In genomic region chr14:34078293-34078692, GRCm38 (mm10) we compare ENCODE assay signal across 27 mouse cellular contexts. TPM values are rescaled to one million over a fixed set of nuclear protein-coding genes. Genes with fewer than 3 reads are reported as not detected.
"Had no signal": no experiment of that assay in that cellular context is flagged by ENCODE, and none has a peak within 500 bp of the region (broad histone marks: within the 10 kb centered on the region; RNA-seq: fewer than 3 reads in every experiment).

No protein-coding gene starts in this region.

- H3K4me2 ChIP-seq: liver, embryonic 15.5 days; lung, embryonic 14.5 days; midbrain, embryonic 12.5 days; neural tube, embryonic 13.5 days; neural tube, embryonic 15.5 days had no signal

- H3K27me3 ChIP-seq: liver, embryonic 15.5 days; midbrain, embryonic 12.5 days; neural tube, embryonic 15.5 days had no signal

- H3K36me3 ChIP-seq: liver, embryonic 15.5 days; midbrain, embryonic 10.5 days; midbrain, embryonic 12.5 days; neural tube, embryonic 13.5 days; neural tube, embryonic 15.5 days had no signal

- H3K9me3 ChIP-seq: liver, embryonic 15.5 days; midbrain, embryonic 10.5 days; midbrain, embryonic 12.5 days; neural tube, embryonic 13.5 days; neural tube, embryonic 15.5 days had no signal

- H3K27ac ChIP-seq: liver, embryonic 15.5 days; midbrain, embryonic 10.5 days; midbrain, embryonic 12.5 days; neural tube, embryonic 13.5 days; neural tube, embryonic 15.5 days had no signal

- H3K4me1 ChIP-seq: liver, embryonic 15.5 days; midbrain, embryonic 12.5 days had no signal

- ATAC-seq: midbrain, embryonic 16.5 days had no signal

- DNase-seq: lung, adult 18-20 months; lung, embryonic 14.5 days; lung, postnatal 10 days; lung, postnatal 4 days; midbrain, embryonic 14.5 days; right cerebral cortex, adult 18-20 months; right cerebral cortex, postnatal 25 days; right cerebral cortex, postnatal 4 days; spleen, adult 18-20 months; thymus, adult 18-20 months; thymus, postnatal 14 days; thymus, postnatal 36 days had no signal

- H3K9ac ChIP-seq: liver, embryonic 15.5 days; lung, embryonic 14.5 days; midbrain, embryonic 12.5 days; neural tube, embryonic 13.5 days; neural tube, embryonic 15.5 days had no signal

- H3K4me3 ChIP-seq: liver, embryonic 15.5 days; midbrain, embryonic 10.5 days; midbrain, embryonic 12.5 days; myocyte; neural tube, embryonic 13.5 days; neural tube, embryonic 15.5 days had no signal

RNA-seq across cellular contexts. Expression of gene Anxa8, which starts 7.5 kb away (rescaled TPM):
- total RNA-seq: megakaryocyte, adult 5-6 weeks; megakaryocyte-erythroid progenitor cell, adult 5-6 weeks had no signal
- polyA plus RNA-seq: midbrain, embryonic 14.5 days; neural tube, embryonic 13.5 days had no signal

RNA-seq across cellular contexts. Expression of gene A630023A22Rik, which starts 24.3 kb away (rescaled TPM):
- total RNA-seq: megakaryocyte, adult 5-6 weeks; megakaryocyte-erythroid progenitor cell, adult 5-6 weeks had no signal
- polyA plus RNA-seq: liver, embryonic 15.5 days; lung, embryonic 14.5 days; midbrain, embryonic 10.5 days; midbrain, embryonic 12.5 days; midbrain, embryonic 14.5 days; midbrain, embryonic 16.5 days; neural tube, embryonic 11.5 days; neural tube, embryonic 13.5 days; small intestine, adult 2 months; stomach, embryonic 14.5 days had no signal

RNA-seq across cellular contexts. Expression of gene Antxrl, which starts 25.8 kb away (rescaled TPM):
- total RNA-seq: megakaryocyte, adult 5-6 weeks; megakaryocyte-erythroid progenitor cell, adult 5-6 weeks had no signal
- polyA plus RNA-seq: liver, embryonic 15.5 days; lung, embryonic 14.5 days; lung, embryonic 16.5 days; midbrain, embryonic 10.5 days; midbrain, embryonic 12.5 days; midbrain, embryonic 14.5 days; midbrain, embryonic 16.5 days; neural tube, embryonic 11.5 days; neural tube, embryonic 13.5 days; neural tube, embryonic 15.5 days; small intestine, adult 2 months; stomach, embryonic 14.5 days; stomach, embryonic 16.5 days; thymus, postnatal 0 days had no signal
